12 mouse cellular contexts compared by ENCODE assay signal in the genomic region with DNA sequence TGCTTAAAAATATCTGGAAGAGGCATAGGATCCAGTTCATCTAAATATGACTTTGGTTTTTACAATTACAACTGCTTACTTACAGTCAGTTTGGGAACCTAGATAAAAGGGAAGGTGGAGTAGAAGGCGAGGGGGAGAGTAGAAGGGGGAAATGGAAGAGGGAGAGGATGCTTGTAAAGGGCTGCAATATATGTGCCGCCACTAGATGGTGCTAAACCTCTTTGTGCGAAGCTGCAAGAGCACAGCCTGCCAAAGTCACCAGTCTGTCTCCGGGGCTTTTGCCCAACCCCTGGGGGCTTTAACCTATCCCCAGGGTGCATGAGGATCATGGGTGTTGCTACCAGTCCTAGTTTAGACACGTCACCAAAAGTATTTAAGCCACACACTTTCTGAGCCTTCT. TPM values are rescaled to one million over a fixed set of nuclear protein-coding genes. Genes with fewer than 3 reads are reported as not detected.
DNase-seq lines count a peak whose midpoint lies in the region; ATAC-seq and TF ChIP-seq lines count a peak whose summit lies in the region.
"Not testable (repeated sequence)": the region's sequence is repeated elsewhere in the genome, so short reads cannot be mapped to it uniquely, and the experiment has no call there.
"Had no signal": no experiment of that assay in that cellular context is flagged by ENCODE, and none has a peak within 500 bp of the region (broad histone marks: within the 10 kb centered on the region; RNA-seq: fewer than 3 reads in every experiment).

No protein-coding gene starts in this region.

- ATAC-seq in neural tube, embryonic 11.5 days (ENCODE audit: insufficient read depth, low FRiP score, low TSS enrichment), result not testable (repeated sequence)

- H3ac ChIP-seq in C2C12 (ENCODE audit: control insufficient read depth, insufficient read length, low read depth), result not testable (repeated sequence)

- H3K27me3 ChIP-seq in C2C12 (ENCODE audit: control insufficient read depth, insufficient read depth, insufficient read length); heart, adult 2 months (ENCODE audit: control insufficient read depth, insufficient read depth, low read length); liver, adult 2 months (ENCODE audit: control insufficient read depth, insufficient read depth, low read length); neural tube, embryonic 11.5 days (ENCODE audit: control insufficient read depth, insufficient read depth, low read length): not testable (repeated sequence)

- not testable (repeated sequence) for H3K4me2 ChIP-seq in neural tube, embryonic 11.5 days (ENCODE audit: low read depth)

- H3K27ac ChIP-seq in heart, adult 2 months; liver, adult 2 months (replicated peaks; ENCODE audit: insufficient read depth, low read depth, low read length); neural tube, embryonic 11.5 days (ENCODE audit: low read depth, low read length): not testable (repeated sequence)

- not testable (repeated sequence) for TF ChIP-seq POLR2A in heart, adult 2 months (IDR thresholded peaks at IDR 0.05; ENCODE audit: insufficient read depth, low read depth, low read length); liver, adult 2 months (IDR thresholded peaks at IDR 0.05; ENCODE audit: extremely low read depth, insufficient read depth, low read length)

- intact Hi-C loops in heart, adult 2 months (cut with DNase I), result not testable (repeated sequence)

- not testable (repeated sequence) for TF ChIP-seq EP300 in heart, adult 2 months (IDR thresholded peaks at IDR 0.05; ENCODE audit: insufficient read depth, low read depth, low read length)

- H3K79me2 ChIP-seq in C2C12 (ENCODE audit: control insufficient read depth, insufficient read depth); heart, adult 2 months (replicated peaks; ENCODE audit: control insufficient read depth, insufficient read depth, low read length); liver, adult 2 months (ENCODE audit: control insufficient read depth, insufficient read depth, low read length): not testable (repeated sequence)

- peak; percentile 32 for DNase-seq in adrenal gland, postnatal 14 days
- peak; percentile 83 for DNase-seq in embryo, embryonic 10.5 days (ENCODE audit: low spot score)
- peak in 1 of 2 experiments; percentile 24 for DNase-seq in heart, adult 2 months
- DNase-seq in kidney, postnatal 14 days, result peak; percentile 18
- DNase-seq in liver, adult 2 months (ENCODE audit: extremely low read depth, low read depth, low spot score), result peak; percentile 38
- peak; percentile 69 for DNase-seq in neural tube, embryonic 11.5 days (ENCODE audit: low spot score)
- DNase-seq in testis, postnatal 10 days (ENCODE audit: low spot score), result peak; percentile 59

- H3K4me1 ChIP-seq in heart, adult 2 months (ENCODE audit: control insufficient read depth, insufficient read depth, low read length); liver, adult 2 months (ENCODE audit: control insufficient read depth, insufficient read depth, low read length); neural tube, embryonic 11.5 days (ENCODE audit: control insufficient read depth, insufficient read depth, low read length): not testable (repeated sequence)

- WGBS in heart, adult 2 months, result 6% methylated on average over 5 of the region's 5 CpGs
- 5% methylated on average over 5 of the region's 5 CpGs for WGBS in liver, adult 2 months
- WGBS in neural tube, embryonic 11.5 days, result 9% methylated on average over 5 of the region's 5 CpGs

- not testable (repeated sequence) for H3K4me3 ChIP-seq in C2C12 (ENCODE audit: insufficient read depth, poor library complexity, severe bottlenecking); heart, adult 2 months; liver, adult 2 months (ENCODE audit: insufficient read depth, low read depth, low read length); neural tube, embryonic 11.5 days (ENCODE audit: low read depth, low read length)

- not testable (repeated sequence) for H3K36me3 ChIP-seq in C2C12 (ENCODE audit: control insufficient read depth, insufficient read depth); heart, adult 2 months (ENCODE audit: control insufficient read depth, insufficient read depth, low read length); liver, adult 2 months (ENCODE audit: control insufficient read depth, insufficient read depth, low read length); neural tube, embryonic 11.5 days (ENCODE audit: control insufficient read depth, insufficient read depth, low read length)

- H3K9me3 ChIP-seq in neural tube, embryonic 11.5 days (ENCODE audit: control insufficient read depth, low read length), result not testable (repeated sequence)

- TF ChIP-seq CTCF in C2C12 (IDR thresholded peaks at IDR 0.05; ENCODE audit: control insufficient read depth, insufficient read depth, insufficient read length), result peak; percentile 71
- peak; percentile 69 for TF ChIP-seq CTCF in heart, adult 2 months (IDR thresholded peaks at IDR 0.05)
- TF ChIP-seq CTCF in liver, adult 2 months (IDR thresholded peaks at IDR 0.05; ENCODE audit: low read depth, low read length), result peak; percentile 64

- not testable (repeated sequence) for H3K79me3 ChIP-seq in C2C12 (ENCODE audit: low read depth)

- not testable (repeated sequence) for H3K9ac ChIP-seq in heart, adult 2 months (ENCODE audit: low read depth, low read length); liver, adult 2 months (ENCODE audit: low read depth, low read length); neural tube, embryonic 11.5 days (ENCODE audit: low read length)

RNA-seq across cellular contexts. Expression of a gene that starts 11.6 kb away (rescaled TPM):
- not detected for polyA plus RNA-seq in C2C12 (2012; fragmentation: generic; extraction: Trizol)
- total RNA-seq in adrenal gland, postnatal 14 days (2021), result 0.53 TPM in 1 of 2 replicates, not detected in the other
- under 1 TPM; 0.41 to 0.44 TPM for total RNA-seq in heart, adult 2 months (2021)
- not detected in 2 replicates for polyA plus RNA-seq in heart, adult 2 months (2012; rRNA removed)
- total RNA-seq in liver, adult 2 months (2014; rRNA removed), result not detected in 2 replicates
- not detected in 2 replicates for polyA plus RNA-seq in liver, adult 2 months (2012; rRNA removed)
- polyA plus RNA-seq in neural tube, embryonic 11.5 days (2014; fragmentation: Nextera tagmentation; extraction: Ambion mirVana), result not detected in 2 replicates
- polyA plus RNA-seq: forebrain, embryonic 12.5 days; hindbrain, embryonic 12.5 days; liver, embryonic 12.5 days; neural tube, embryonic 15.5 days had no signal
